Mouse (Mus musculus) kidney, adult 10 weeks (tissue): ENCODE measurements around the gene Tbc1d2b. TPM values are rescaled to one million over a fixed set of nuclear protein-coding genes. Genes with fewer than 3 reads are reported as not detected.

Source experiments
- polyA plus RNA-seq: library from polyadenylated mRNA; stranded (reverse); fragments of 350-450 nt; fragmentation: Illumina TruSeq; extraction: RNeasy Lipid Tissue Mini Kit (QIAGEN cat#74804); gene quantifications from one replicate; pipeline ENCODE4 v1.2.3, GENCODE M21; 2014; ENCODE audit warnings: low read depth, low replicate concordance

The Tbc1d2b gene
- 4.4 TPM for polyA plus RNA-seq

GRCm38 (mm10) chr9:90270193-90270943 is at the start of gene Tbc1d2b:
Gene Tbc1d2b (minus strand): TSS chr9:90270804.

GRCm38 (mm10) chr9:90162926-90163748 is 107.5 kb downstream of the Tbc1d2b start, which contains the start of gene Adamts7:
Gene Adamts7 (plus strand): TSS chr9:90163069.

Other genes starting within 250 kb of the Tbc1d2b start
- 446 TPM for gene Ctsh, start 216.7 kb downstream of the Tbc1d2b start, polyA plus RNA-seq
- 507 TPM for gene Morf4l1, start 156.0 kb downstream of the Tbc1d2b start, polyA plus RNA-seq
- 0.16 TPM for gene Adamts7, start 107.7 kb downstream of the Tbc1d2b start, polyA plus RNA-seq